Mouse (Mus musculus) neural tube, embryonic 10.5 days (tissue): Measurements from ENCODE around the gene Gm5862.
"Not testable (repeated sequence)": the region's sequence is repeated elsewhere in the genome, so short reads cannot be mapped to it uniquely, and the experiment has no call there.

Experiments
- DNase-seq: peaks from one replicate; pipeline ENCODE4 v3.0.0-alpha.2; 2017; ENCODE audit warnings: low spot score; ENCODE audit errors: extremely low spot score

Gene Gm5862

DNA sequence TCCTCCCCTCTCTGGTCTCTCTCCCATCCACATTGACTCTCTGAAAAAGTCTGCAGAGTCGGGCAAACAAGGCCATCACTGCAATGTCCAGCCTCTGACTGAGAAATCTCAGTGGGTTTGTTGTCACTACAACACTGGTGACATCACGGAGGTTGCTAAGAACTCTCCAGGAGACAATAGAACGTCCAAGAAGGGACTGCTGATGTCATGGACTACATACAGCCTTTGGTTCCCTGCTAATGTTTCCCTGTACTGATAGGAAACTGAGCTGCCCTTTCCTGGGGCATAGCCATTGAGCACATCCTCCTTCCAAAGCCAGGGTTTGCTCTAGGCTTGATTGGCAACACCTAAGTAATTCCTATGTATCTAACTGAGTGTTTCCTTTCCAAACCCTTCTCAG is at the start of gene Gm5862:
TSS of gene Gm5862 (minus strand) at position 101 of the 400 bp plus-strand sequence.
- DNase-seq, result not testable (repeated sequence)

DNA sequence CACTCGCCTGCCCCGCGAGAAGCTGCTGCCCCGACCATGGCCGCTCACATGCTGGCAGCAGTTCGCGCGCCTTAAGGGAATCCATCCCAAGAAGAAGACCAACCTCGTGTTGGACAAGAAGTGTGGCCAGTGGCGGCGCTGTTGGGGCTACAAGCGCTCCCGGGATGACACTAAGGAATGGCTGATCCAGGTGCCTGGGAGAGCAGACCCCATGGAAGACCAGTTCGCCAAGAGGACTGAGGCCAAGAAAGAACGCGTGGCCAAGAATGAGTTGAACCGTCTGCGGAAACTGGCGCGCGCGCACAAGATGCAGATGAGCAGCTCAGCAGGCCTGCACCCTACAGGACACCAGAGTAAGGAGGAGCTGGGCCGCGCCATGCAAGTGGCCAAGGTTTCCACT is 48.0 kb upstream of the Gm5862 start:
- DNase-seq, result no peak

DNA sequence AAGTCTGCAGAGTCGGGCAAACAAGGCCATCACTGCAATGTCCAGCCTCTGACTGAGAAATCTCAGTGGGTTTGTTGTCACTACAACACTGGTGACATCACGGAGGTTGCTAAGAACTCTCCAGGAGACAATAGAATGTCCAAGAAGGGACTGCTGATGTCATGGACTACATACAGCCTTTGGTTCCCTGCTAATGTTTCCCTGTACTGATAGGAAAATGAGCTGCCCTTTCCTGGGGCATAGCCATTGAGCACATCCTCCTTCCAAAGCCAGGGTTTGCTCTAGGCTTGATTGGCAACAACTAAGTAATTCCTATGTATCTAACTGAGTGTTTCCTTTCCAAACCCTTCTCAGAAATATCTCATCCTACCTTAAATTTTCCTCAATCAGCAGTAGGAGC is 35.8 kb upstream of the Gm5862 start, which contains the start of gene Gm7347:
TSS of gene Gm7347 (minus strand) at position 101 of the 400 bp plus-strand sequence.
- DNase-seq, result not testable (repeated sequence)

DNA sequence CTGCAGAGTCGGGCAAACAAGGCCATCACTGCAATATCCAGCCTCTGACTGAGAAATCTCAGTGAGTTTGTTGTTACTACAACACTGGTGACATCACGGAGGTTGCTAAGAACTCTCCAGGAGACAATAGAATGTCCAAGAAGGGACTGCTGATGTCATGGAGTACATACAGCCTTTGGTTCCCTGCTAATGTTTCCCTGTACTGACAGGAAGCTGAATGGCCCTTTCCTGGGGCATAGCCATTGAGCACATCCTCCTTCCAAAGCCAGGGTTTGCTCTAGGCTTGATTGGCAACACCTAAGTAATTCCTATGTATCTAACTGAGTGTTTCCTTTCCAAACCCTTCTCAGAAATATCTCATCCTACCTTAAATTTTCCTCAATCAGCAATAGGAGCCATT is 16.7 kb upstream of the Gm5862 start, which contains the start of gene Speer4a:
TSS of gene Speer4a (minus strand) at position 101 of the 400 bp plus-strand sequence.
- DNase-seq, result not testable (repeated sequence)

DNA sequence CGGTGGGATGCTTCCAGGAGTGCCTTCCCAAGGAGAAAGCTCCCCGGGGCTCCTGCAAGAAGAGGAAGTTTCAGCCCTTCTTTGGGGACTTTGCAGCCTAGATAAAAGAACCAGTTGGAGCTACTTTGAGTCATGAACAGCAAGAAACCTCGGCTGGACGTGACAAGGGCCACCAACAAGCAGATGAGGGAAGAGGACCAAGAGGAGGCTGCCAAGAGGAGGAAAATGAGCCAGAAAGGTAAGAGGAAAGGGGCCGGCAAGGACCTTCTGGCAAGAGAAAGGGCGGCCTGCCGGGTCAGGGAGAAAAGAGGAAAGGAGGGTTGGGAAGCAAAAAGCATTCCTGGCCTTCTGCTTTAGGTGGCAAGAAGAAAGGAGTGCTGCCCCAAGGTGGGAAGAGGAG is 15.0 kb downstream of the Gm5862 start:
- DNase-seq, result not testable (repeated sequence)

DNA sequence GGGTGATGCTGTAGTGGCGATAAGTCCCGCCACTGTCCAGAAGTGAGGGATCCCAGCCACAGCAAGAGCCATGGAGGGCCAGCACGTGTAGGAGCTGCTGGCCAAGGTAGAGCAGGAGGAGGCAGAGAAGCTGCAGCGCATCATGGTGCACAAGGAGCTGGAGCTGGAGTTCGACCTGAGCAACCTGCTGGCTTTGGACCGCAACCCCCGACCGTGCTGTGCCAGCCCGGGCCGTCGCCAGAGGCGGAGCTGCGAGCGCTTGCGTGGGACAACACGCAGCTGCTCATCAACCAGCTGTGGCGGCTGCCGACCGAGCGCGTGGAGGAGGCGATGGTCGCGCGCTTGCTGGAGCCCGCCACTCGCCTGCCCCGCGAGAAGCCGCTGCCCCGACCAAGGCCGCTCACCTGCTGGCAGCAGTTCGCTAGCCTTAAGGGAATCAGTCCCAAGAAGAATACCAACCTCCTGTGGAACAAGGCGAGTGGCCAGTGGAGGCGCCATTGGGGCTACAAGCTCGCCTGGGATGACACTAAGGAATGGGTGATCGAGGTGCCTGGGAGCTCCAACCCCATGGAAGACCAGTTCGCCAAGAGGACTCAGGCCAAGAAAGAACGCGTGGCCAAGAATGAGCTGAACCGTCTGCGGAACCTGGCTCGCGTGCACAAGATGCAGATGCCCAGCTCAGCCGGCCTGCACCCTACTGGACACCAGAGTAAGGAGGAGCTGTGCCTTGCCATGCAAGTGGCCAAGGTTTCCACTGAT is 15.6 kb downstream of the Gm5862 start:
- peak; percentile 70 for DNase-seq

DNA sequence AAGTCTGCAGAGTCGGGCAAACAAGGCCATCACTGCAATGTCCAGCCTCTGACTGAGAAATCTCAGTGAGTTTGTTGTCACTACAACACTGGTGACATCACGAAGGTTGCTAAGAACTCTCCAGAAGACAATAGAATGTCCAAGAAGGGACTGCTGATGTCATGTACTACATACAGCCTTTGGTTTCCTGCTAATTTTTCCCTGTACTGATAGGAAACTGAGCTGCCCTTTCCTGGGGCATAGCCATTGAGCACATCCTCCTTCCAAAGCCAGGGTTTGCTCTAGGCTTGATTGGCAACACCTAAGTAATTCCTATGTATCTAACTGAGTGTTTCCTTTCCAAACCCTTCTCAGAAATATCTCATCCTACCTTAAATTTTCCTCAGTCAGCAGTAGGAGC is 18.0 kb downstream of the Gm5862 start, which contains the start of gene Gm1979:
TSS of gene Gm1979 (minus strand) at position 101 of the 400 bp plus-strand sequence.
- not testable (repeated sequence) for DNase-seq

DNA sequence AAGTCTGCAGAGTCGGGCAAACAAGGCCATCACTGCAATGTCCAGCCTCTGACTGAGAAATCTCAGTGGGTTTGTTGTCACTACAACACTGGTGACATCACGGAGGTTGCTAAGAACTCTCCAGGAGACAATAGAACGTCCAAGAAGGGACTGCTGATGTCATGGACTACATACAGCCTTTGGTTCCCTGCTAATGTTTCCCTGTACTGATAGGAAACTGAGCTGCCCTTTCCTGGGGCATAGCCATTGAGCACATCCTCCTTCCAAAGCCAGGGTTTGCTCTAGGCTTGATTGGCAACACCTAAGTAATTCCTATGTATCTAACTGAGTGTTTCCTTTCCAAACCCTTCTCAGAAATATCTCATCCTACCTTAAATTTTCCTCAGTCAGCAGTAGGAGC is 34.2 kb downstream of the Gm5862 start, which contains the start of gene Gm21698:
TSS of gene Gm21698 (minus strand) at position 101 of the 400 bp plus-strand sequence.
- not testable (repeated sequence) for DNase-seq

DNA sequence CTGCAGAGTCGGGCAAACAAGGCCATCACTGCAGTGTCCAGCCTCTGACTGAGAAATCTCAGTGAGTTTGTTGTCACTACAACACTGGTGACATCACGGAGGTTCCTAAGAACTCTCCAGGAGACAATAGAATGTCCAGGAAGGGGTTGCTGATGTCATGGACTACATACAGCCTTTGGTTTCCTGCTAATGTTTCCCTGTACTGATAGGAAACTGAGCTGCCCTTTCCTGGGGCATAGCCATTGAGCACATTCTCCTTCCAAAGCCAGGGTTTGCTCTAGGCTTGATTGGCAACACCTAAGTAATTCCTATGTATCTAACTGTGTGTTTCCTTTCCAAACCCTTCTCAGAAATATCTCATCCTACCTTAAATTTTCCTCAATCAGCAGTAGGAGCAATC is 50.2 kb downstream of the Gm5862 start, which contains the start of gene Gm21680:
TSS of gene Gm21680 (minus strand) at position 101 of the 400 bp plus-strand sequence.
- not testable (repeated sequence) for DNase-seq
